Mouse (Mus musculus): Measurements from ENCODE around the gene Lgsn.
A peak's percentile ranks its signal among the peaks of the same experiment; 100 is the strongest.

Gene Lgsn

GRCm38 (mm10) chr1:31176101-31176500 lies at the start of gene Lgsn:
Lgsn (plus strand) TSS chr1:31176401.
- DNase-seq (ENCODE audit: low spot score in 2 of 2): no peak

- no peak for DNase-seq (ENCODE audit: low spot score in 2 of 2)
These were observed 37.8 kb upstream of the Lgsn start for GRCm38 (mm10) chr1:31138387-31138786.

- DNase-seq (ENCODE audit: low spot score in 2 of 2): no peak
These were observed 33.7 kb upstream of the Lgsn start for GRCm38 (mm10) chr1:31142288-31143094.

GRCm38 (mm10) chr1:31143571-31143970 lies 32.6 kb upstream of the Lgsn start:
- no peak for DNase-seq (ENCODE audit: low spot score in 2 of 2)

- DNase-seq (ENCODE audit: low spot score in 2 of 2): peak in 1 of 2 experiments; percentile 9
These were observed 26.5 kb upstream of the Lgsn start for GRCm38 (mm10) chr1:31149671-31150070.

- DNase-seq (ENCODE audit: low spot score in 2 of 2): no peak
These were observed 25.7 kb upstream of the Lgsn start for GRCm38 (mm10) chr1:31150546-31150945.

GRCm38 (mm10) chr1:31152799-31153426 lies 23.3 kb upstream of the Lgsn start:
- no peak for DNase-seq (ENCODE audit: low spot score in 2 of 2)

GRCm38 (mm10) chr1:31153793-31154349 lies 22.3 kb upstream of the Lgsn start:
- peak; percentile 73 to 75 for DNase-seq (ENCODE audit: low spot score in 2 of 2)

GRCm38 (mm10) chr1:31156185-31156584 lies 20.0 kb upstream of the Lgsn start:
- DNase-seq (ENCODE audit: low spot score in 2 of 2): no peak

GRCm38 (mm10) chr1:31156884-31157283 lies 19.3 kb upstream of the Lgsn start:
- DNase-seq (ENCODE audit: low spot score in 2 of 2): no peak

- DNase-seq (ENCODE audit: low spot score in 2 of 2): no peak
These were observed 11.5 kb upstream of the Lgsn start for GRCm38 (mm10) chr1:31164527-31165189.

- DNase-seq (ENCODE audit: low spot score in 2 of 2): no peak
These were observed 10.7 kb upstream of the Lgsn start for GRCm38 (mm10) chr1:31165326-31166121.

- DNase-seq (ENCODE audit: low spot score in 2 of 2): no peak
These were observed 800 bp upstream of the Lgsn start for GRCm38 (mm10) chr1:31175401-31175800.

GRCm38 (mm10) chr1:31178264-31178663 lies 2.1 kb downstream of the Lgsn start:
- peak in 1 of 2 experiments; percentile 9 for DNase-seq (ENCODE audit: low spot score in 2 of 2)

GRCm38 (mm10) chr1:31190237-31190866 lies 14.2 kb downstream of the Lgsn start:
- no peak for DNase-seq (ENCODE audit: low spot score in 2 of 2)

GRCm38 (mm10) chr1:31195633-31196032 lies 19.4 kb downstream of the Lgsn start:
- no peak for DNase-seq (ENCODE audit: low spot score in 2 of 2)

- no peak for DNase-seq (ENCODE audit: low spot score in 2 of 2)
These were observed 20.8 kb downstream of the Lgsn start for GRCm38 (mm10) chr1:31196959-31197358.

GRCm38 (mm10) chr1:31203771-31204170 lies 27.6 kb downstream of the Lgsn start:
- DNase-seq (ENCODE audit: low spot score in 2 of 2): peak; percentile 36 to 66

GRCm38 (mm10) chr1:31205346-31205745 lies 29.1 kb downstream of the Lgsn start:
- no peak for DNase-seq (ENCODE audit: low spot score in 2 of 2)

- DNase-seq (ENCODE audit: low spot score in 2 of 2): no peak
These were observed 29.6 kb downstream of the Lgsn start for GRCm38 (mm10) chr1:31205770-31206169.

- DNase-seq (ENCODE audit: low spot score in 2 of 2): peak; percentile 64 to 79
These were observed 33.9 kb downstream of the Lgsn start for GRCm38 (mm10) chr1:31210144-31210543.

Measured in right cerebral cortex, adult 2 months (tissue).